Mouse (Mus musculus) urinary bladder, adult 2 months (tissue): Measurements from ENCODE around the gene 4930469K13Rik. TPM values are rescaled to one million over a fixed set of nuclear protein-coding genes. Genes with fewer than 3 reads are reported as not detected.
"Not testable (repeated sequence)": the region's sequence is repeated elsewhere in the genome, so short reads cannot be mapped to it uniquely, and the experiment has no call there.

Source experiments
- DNase-seq: peaks from one replicate; pipeline ENCODE4 v3.0.0; 2022; ENCODE audit warnings: low spot score
- polyA plus RNA-seq: library from polyadenylated mRNA; depleted of rRNA; stranded (reverse); fragments of >200 nt; gene quantifications from 2 replicates; pipeline ENCODE4 v1.2.3, GENCODE M21; 2012; rRNA removed

4930469K13Rik gene
- not detected in 2 replicates for polyA plus RNA-seq

GRCm38 (mm10) chr11:34098422-34098821 lies at the start of gene 4930469K13Rik:
Gene 4930469K13Rik, minus strand, starts transcription at chr11:34098554.
- DNase-seq = no peak

DNA sequence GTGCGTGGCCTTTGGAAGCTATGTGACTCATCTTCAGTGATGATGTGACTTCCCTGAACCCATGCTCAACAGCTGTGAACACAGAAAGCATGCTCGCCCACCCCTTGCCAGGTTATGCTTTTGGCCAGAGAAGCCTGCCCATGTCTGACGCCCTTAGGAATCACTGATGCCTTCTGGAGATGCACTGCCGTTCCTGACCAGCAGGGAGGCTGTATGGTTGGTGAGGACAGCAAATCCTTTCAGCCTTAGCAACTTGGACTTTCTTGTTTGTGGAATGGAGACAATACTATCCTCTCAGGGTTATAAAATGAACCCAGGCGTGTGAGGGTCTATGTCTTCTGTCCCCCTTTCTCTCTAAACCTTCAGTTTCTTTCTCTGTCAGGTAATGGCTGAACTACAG lies 48.6 kb upstream of the 4930469K13Rik start:
- DNase-seq = no peak

DNA sequence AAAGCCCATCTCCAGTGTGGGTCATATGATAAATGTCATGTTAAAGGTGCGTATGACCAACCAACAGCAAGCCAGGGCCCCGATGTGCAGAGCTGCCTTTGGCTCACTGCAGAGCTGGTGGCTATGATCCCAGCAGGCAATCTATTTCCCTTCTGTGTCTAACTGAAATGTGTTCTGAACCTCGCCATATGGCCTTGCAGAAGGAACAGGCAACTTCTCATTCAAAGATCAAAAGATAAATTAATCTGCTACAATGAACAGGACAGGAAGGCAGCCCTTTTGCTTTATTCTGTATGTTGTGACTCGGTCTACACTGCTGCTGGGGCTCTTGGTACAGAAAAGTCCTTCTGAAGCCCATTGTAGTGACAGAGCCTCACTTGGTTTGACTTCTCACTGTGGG lies 46.1 kb upstream of the 4930469K13Rik start:
- DNase-seq = no peak

- no peak for DNase-seq
Observed at GRCm38 (mm10) chr11:34143984-34144383, 45.6 kb upstream of the 4930469K13Rik start.

DNA sequence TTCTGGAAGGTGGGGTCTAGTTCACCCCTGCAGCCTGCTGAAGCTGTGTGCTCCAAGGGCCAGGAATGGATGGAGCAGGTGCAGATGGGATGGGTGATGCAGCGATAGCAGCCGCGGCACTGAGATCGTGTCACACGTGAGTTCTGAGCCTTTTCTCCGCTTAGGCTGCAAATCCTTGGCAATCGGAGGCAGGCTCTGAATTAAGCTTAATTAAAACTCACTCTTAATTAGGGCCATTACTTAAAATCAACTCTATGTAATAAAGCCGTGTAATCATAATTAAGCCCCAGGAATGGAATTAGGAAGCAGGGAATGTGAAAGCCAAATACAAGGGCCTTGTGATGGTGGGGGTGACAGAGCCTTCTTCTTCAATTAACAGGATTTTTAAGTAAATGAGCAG lies 40.9 kb upstream of the 4930469K13Rik start:
- DNase-seq = no peak

GRCm38 (mm10) chr11:34128412-34128811 lies 30.1 kb upstream of the 4930469K13Rik start:
- no peak for DNase-seq

- not testable (repeated sequence) for DNase-seq
Observed at GRCm38 (mm10) chr11:34125727-34126126, 27.4 kb upstream of the 4930469K13Rik start.

DNA sequence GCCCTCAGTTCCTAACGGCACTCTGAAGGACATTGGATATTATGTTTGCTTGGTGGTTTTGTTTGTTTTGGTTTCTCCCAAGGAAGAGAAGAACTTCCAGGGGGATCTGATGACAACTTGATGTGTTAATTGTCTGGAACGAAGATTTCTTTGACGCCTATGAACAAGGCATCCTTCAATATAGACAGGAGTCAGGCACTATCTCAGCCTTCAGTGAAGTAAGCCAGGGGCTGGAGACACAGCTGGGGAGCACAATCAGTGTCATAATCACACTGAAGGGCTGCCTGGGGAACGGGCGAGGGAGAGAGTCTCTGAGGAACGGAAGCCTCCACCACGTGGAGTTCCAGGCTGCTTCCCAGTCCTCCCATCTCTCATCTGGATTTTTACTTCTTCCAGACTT lies 26.5 kb upstream of the 4930469K13Rik start:
- no peak for DNase-seq

- no peak for DNase-seq
Observed at GRCm38 (mm10) chr11:34123147-34123546, 24.8 kb upstream of the 4930469K13Rik start.

GRCm38 (mm10) chr11:34118319-34118718 lies 20.0 kb upstream of the 4930469K13Rik start:
- no peak for DNase-seq

DNA sequence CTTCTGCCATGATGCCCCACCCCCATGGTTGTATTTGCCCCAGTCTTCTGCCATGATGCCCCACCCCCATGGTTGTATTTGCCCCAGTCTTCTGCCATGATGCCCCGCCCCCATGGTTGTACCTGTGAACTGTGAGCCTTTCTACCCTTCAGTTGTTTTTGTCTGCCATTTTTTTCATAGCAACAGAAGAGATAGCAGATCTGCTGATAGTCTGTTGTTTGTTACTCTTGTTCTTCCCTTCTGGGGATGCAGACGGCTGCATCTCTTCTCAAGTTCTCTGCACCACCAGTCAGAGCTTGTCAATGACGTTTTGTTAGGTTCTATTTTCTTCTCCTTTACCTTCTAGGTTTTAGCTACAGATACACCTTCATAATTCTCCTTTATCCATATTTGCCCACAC lies 19.2 kb upstream of the 4930469K13Rik start:
- DNase-seq = no peak

DNA sequence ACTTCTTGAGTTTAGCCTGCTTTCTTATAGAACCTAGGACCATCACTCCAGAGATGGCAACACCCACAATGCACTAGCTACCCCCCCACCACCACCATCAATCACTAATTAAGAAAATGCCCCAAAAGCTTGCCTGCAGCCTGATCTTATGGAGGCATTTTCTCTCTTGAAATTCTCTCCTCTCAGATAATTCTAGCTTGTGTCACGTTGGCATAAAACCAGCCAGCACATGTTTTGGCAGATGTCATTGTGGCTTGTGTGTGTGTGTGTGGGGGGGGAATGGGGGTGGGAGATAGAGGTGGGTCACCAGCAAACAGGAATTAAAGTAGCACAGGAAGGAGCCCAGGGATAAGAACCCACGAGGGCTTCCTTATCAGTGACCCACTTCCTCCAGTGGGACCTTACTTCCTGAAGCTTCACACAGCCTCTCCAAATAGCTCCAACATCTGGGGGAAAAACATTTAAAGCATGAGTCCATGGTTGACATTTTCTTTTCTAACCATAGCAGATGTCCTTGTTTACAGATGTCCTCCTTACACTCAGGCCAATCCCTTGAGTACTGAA lies 18.3 kb upstream of the 4930469K13Rik start:
- no peak for DNase-seq

DNA sequence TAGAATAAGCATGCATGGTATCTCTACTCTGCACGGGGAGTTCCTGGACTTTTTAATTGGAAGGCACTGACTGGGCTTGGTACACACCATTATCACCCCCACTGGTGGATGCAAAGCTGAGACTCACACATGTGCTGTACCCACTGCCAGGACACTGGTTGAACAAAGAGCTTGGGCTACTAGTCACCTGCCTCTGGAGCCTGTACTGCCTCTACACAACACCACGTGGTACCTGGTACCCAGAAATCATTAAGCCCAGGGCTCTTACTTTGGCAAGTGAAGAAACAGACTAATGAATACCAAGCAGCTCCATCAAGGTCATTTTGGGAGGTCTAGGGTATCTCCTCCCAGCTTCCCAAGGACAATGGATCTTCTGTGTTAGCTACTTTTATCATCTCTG lies 15.4 kb upstream of the 4930469K13Rik start:
- DNase-seq = no peak

DNA sequence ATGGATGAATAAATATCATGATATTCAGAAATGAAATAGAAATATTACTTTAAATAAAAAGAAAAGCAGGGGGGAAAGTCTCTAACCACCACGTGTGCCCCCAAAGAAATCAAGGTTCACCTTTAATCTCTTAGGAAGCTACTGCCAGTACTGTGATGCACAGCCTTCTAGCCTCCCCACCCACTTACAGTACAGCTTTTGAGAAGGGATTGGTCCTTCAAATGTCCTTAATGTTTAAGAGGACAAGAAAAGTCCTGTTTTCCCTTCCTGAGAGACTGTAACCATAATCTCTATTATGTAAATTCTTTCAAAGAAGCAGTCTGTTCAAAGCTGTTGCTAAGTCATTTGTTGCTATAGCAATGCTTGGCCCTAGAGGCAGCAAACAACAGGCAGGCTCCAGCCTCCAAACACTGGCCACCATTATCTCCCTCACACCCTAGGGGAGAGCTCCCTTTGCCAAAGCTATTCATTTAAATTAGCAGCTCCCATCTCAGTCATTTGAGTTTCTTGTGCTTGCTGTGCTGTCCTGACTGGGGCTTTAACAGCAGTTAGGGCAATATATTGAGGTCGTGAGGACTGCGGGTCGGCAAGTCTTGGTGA lies 14.5 kb upstream of the 4930469K13Rik start:
- DNase-seq = no peak

DNA sequence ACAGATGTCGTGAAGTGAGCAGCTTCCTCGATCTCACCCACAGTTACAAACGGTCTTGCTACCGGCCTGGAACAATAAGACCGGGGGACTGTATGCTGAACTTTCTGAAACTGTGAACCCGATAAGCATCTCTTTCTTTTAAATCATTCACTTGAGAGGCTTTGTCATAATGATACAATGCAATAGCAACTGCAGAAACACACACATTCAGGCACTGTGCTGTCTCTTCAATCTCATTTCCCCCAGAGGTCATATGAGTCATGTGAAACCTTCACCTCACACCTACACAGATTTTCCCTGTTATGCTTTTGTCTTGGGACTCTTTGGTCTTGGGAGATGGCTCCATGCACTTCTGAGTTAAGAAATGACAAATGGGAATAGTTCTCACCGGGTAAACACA lies 13.6 kb upstream of the 4930469K13Rik start:
- no peak for DNase-seq

GRCm38 (mm10) chr11:34109260-34109659 lies 10.9 kb upstream of the 4930469K13Rik start:
- no peak for DNase-seq

DNA sequence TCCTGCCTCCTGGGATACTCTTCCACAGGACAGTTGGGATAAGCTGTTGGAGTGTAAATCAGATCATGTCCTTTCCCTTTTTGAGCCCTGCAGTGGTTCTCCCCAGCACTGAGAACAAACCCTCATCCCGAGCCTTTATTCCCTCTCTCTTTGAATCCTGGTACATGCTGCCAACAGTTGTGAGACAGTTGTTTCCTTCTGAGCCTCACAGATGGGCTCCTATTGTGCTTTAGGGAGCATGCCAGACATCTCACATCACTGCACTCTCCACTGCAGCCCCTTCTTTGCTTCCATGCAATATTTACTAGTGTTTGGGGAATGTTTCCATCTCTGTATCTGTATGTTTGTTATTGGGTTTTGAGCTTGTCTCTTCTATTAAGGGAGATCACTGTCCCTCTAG lies 6.6 kb upstream of the 4930469K13Rik start:
- DNase-seq = no peak

DNA sequence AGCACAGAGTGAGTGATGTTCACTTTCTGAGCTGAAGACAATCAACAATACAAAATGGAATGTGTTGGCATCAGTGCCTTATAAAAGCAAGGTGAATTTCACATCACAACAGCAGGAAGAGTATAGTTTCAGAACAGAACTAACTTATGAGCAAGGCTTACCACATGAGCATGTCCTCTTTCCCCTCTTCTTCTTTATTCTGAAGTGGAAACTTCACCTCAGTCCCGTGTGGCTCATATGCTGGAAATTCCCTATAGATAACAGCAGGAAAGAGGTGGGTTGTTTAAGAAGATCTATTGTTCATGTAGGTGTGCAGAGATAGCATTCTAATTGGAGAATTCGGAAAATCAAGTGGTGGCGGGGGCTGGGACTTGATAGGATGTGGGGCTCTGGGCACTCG lies 3.5 kb upstream of the 4930469K13Rik start:
- DNase-seq = no peak

- DNase-seq = no peak
Observed at GRCm38 (mm10) chr11:34087064-34087463, 11.3 kb downstream of the 4930469K13Rik start.

DNA sequence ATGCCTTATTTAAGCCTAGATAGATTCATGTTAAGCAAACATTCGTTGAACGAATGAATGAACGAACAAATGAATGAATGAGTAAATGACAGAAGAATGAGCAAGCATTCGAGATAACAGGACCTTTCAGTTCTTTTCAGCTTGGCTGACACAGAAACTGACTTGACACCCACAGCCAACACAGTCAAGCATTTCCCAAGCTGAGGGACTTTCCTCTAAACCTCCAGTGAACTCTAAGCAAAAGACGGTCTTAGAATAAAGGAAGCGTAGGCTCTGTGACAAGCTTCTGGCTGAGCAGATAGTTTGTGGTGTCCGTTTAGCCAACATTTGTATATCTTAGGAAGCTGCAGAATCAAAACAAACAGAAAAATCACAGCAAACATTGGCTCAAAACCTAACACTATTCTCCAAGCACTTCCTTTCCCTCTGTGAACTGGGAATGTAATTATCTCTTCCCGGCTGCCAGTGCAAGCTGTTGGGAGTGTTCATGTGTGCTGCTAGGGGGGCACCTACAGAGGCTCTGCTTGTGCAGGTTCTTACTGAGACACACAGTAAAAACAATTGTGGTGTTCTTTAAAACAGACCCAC lies 12.1 kb downstream of the 4930469K13Rik start:
- DNase-seq = no peak

GRCm38 (mm10) chr11:34084639-34085038 lies 13.7 kb downstream of the 4930469K13Rik start:
- no peak for DNase-seq

DNA sequence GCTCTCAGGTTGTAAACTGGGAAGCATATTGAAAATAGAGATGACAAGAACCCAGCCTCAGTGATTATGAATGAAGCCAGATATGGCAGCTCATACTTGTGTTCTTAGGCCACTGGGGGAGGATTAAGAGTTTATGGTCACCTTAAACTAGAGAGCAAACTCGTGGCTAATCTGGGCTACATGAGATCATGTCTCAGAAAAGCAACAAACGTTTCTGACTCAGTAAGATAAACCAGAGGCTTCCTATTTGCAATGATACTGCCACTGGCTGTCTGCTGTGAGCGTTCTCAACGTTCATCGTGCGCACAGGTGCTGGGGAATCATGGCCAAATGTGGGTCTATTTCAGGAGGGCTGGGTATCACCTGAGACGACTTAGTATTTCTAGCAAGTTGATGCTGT lies 14.6 kb downstream of the 4930469K13Rik start:
- no peak for DNase-seq
